Mouse (Mus musculus): Measurements from ENCODE around the gene Ccdc73. TPM values are rescaled to one million over a fixed set of nuclear protein-coding genes. Genes with fewer than 3 reads are reported as not detected.
"Not testable (repeated sequence)": the region's sequence is repeated elsewhere in the genome, so short reads cannot be mapped to it uniquely, and the experiment has no call there.

Ccdc73 gene
- polyA plus RNA-seq, 1 experiment, result 1.1 TPM

DNA sequence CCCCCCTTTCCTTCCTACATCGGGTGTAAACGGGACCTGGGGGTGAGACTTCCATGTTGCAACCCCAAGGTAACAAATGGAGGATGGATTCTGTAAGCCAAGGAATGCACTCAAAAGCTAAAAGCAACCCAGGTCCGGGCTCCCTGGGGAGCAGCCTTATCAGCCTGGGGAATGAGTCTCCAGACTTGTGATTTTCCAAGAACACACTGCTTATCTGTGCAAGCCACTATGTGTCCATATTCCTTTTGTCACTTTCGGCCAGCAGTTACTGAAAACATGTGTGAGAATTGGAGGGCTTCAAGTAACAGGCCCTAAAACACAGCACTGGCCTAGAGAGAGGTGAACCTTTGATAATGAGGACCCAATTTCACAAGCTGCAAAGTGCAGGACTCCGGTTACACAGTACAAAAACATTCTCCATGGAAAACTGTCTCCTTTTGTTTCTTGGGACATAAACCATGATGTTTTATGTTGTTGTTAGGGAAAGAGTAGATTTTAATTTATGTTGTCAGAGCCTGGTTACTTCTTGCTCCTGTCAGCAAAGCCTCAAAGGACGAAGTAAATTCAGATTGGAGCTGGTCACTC, 155.5 kb downstream of the Ccdc73 start:
- H3K27me3 ChIP-seq (ENCODE audit: control insufficient read depth, insufficient read depth, low read length), result no peaks in the 10 kb centered on the region
- no peaks in the 10 kb centered on the region for H3K36me3 ChIP-seq (ENCODE audit: control insufficient read depth, insufficient read depth, low read length)
- H3K4me3 ChIP-seq (ENCODE audit: extremely low read depth, insufficient read depth, insufficient read length), result no peak overlapping the region
- WGBS, result 87% methylated on average over 6 of the region's 6 CpGs
- no peak overlapping the region for H3K27ac ChIP-seq (ENCODE audit: insufficient read depth, low read length)
- DNase-seq (ENCODE audit: low read depth in 1 of 2, low spot score in 2 of 2), result no peak
- no peak for TF ChIP-seq CTCF (IDR thresholded peaks at IDR 0.05; ENCODE audit: extremely low read depth, insufficient read depth, insufficient read length, insufficient replicate concordance)
- TF ChIP-seq POLR2A (IDR thresholded peaks at IDR 0.05; ENCODE audit: low read depth, low read length), result no peak
- peaks cover 2% of the 10 kb centered on the region; the same call in 1 of the 2 replicates for H3K4me1 ChIP-seq (ENCODE audit: control insufficient read depth, insufficient read depth, insufficient read length)

DNA sequence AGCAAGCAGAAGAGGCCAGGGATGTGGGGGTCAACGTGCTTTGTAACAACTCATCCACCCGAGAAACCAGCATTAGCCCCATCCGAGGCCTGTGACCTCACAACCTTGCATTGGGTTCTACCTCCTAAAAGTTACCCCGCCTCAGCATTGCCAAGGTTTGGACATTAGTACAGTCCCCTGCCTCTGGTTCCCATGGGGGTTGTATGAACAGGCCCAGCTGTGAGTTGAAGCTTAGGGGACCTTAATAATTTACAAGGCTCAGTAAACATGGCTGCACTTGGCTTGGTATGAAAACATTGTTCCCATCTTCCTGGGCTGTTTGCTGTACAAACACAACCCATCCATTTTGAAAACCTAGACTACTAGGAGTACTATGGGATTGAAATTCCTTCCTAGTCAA, 156.2 kb downstream of the Ccdc73 start:
- TF ChIP-seq POLR2A (IDR thresholded peaks at IDR 0.05; ENCODE audit: low read depth, low read length) (no peak), CTCF (IDR thresholded peaks at IDR 0.05; ENCODE audit: extremely low read depth, insufficient read depth, insufficient read length, insufficient replicate concordance) (no peak)
- no peak for DNase-seq (ENCODE audit: low read depth in 1 of 2, low spot score in 2 of 2)
- peaks cover 2% of the 10 kb centered on the region; the same call in 1 of the 2 replicates for H3K4me1 ChIP-seq (ENCODE audit: control insufficient read depth, insufficient read depth, insufficient read length)
- no peaks in the 10 kb centered on the region for H3K36me3 ChIP-seq (ENCODE audit: control insufficient read depth, insufficient read depth, low read length)
- H3K27ac ChIP-seq (ENCODE audit: insufficient read depth, low read length), result no peak overlapping the region
- H3K27me3 ChIP-seq (ENCODE audit: control insufficient read depth, insufficient read depth, low read length), result no peaks in the 10 kb centered on the region
- H3K4me3 ChIP-seq (ENCODE audit: extremely low read depth, insufficient read depth, insufficient read length), result no peak overlapping the region
- 90% methylated on average over 4 of the region's 4 CpGs for WGBS

DNA sequence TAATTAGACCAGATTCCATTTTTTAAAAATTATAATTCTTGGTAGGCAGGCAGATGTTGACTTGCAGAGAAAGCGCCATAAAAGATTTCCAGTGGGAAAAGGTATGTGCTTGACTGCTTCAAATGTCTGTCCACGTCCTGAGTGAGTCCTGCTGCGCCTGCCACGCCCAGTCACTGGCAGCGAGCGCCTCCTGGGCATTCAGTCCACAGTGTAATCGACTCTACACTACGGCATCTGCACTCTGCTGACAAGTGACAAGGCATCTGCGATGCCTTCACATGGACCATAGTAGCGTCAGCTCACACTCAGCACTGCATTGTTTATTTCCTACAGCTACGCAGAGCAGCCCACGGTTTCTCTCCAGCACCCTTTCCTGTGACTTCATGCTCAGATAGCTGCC, 158.0 kb downstream of the Ccdc73 start:
- not testable (repeated sequence) for H3K36me3 ChIP-seq (ENCODE audit: control insufficient read depth, insufficient read depth, low read length); H3K27me3 ChIP-seq (ENCODE audit: control insufficient read depth, insufficient read depth, low read length); H3K27ac ChIP-seq (ENCODE audit: insufficient read depth, low read length); H3K4me3 ChIP-seq (ENCODE audit: extremely low read depth, insufficient read depth, insufficient read length); DNase-seq (ENCODE audit: low read depth in 1 of 2, low spot score in 2 of 2); H3K4me1 ChIP-seq (ENCODE audit: control insufficient read depth, insufficient read depth, insufficient read length)
- WGBS, result 84% methylated on average over 12 of the region's 12 CpGs

DNA sequence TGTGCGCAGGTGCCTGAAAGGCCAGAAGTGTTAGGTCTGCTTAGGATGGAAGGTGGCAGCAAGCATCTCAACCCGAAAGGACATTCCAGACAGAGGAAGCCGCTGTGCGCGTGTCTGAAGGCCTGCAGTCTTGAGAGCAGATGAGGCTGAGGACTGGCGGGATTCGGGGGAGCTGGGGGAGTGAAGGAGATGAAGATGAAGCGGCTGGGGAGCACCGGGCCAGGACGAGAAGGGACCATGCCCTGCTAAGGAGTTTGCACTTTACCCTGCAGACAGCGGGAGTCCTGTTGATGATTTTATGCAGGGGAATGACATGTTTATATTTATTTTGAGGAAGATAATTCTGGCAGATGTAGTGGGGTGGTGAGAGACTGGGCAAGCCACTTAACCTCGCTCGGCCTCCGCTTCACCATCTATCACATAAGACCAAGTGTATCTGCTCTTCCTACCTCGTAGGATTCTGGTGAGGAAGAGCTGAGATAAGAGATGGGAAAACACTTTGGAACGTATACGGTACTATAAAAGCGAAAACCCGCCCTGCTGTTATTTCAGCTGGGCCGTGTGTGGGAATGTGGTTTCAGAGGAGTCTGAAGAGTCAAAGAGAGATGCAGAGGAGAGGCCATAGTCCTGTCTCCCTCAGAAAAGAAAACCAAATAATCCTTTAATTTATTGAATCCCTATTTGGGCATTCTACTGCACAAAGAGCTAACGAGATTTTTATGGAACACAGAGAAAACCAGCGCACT, 159.5 kb downstream of the Ccdc73 start:
- Histone ChIP-seq H3K4me1 (ENCODE audit: control insufficient read depth, insufficient read depth, insufficient read length) (no peaks in the 10 kb centered on the region), H3K36me3 (ENCODE audit: control insufficient read depth, insufficient read depth, low read length) (no peaks in the 10 kb centered on the region), H3K27me3 (ENCODE audit: control insufficient read depth, insufficient read depth, low read length) (no peaks in the 10 kb centered on the region), H3K4me3 (ENCODE audit: extremely low read depth, insufficient read depth, insufficient read length) (no peak overlapping the region), H3K27ac (ENCODE audit: insufficient read depth, low read length) (no peak overlapping the region)
- no peak for DNase-seq (ENCODE audit: low read depth in 1 of 2, low spot score in 2 of 2)
- TF ChIP-seq POLR2A (IDR thresholded peaks at IDR 0.05; ENCODE audit: low read depth, low read length), result no peak
- TF ChIP-seq CTCF (IDR thresholded peaks at IDR 0.05; ENCODE audit: extremely low read depth, insufficient read depth, insufficient read length, insufficient replicate concordance), result no peak
- 92% methylated on average over 22 of the region's 22 CpGs for whole genome bisulfite sequencing

- Histone ChIP-seq H3K27me3 (ENCODE audit: control insufficient read depth, insufficient read depth, low read length) (no peaks in the 10 kb centered on the region), H3K4me3 (ENCODE audit: extremely low read depth, insufficient read depth, insufficient read length) (no peak overlapping the region), H3K27ac (ENCODE audit: insufficient read depth, low read length) (no peak overlapping the region), H3K4me1 (ENCODE audit: control insufficient read depth, insufficient read depth, insufficient read length) (no peaks in the 10 kb centered on the region), H3K36me3 (ENCODE audit: control insufficient read depth, insufficient read depth, low read length) (no peaks in the 10 kb centered on the region)
- no peak for DNase-seq (ENCODE audit: low read depth in 1 of 2, low spot score in 2 of 2)
- 54% methylated on average over 5 of the region's 5 CpGs for WGBS
- TF ChIP-seq POLR2A (IDR thresholded peaks at IDR 0.05; ENCODE audit: low read depth, low read length) (no peak), CTCF (IDR thresholded peaks at IDR 0.05; ENCODE audit: extremely low read depth, insufficient read depth, insufficient read length, insufficient replicate concordance) (no peak)
These were observed 161.2 kb downstream of the Ccdc73 start for GRCm38 (mm10) chr2:105028806-105029205.

- no peaks in the 10 kb centered on the region for H3K36me3 ChIP-seq (ENCODE audit: control insufficient read depth, insufficient read depth, low read length)
- no peaks in the 10 kb centered on the region for H3K27me3 ChIP-seq (ENCODE audit: control insufficient read depth, insufficient read depth, low read length)
- H3K27ac ChIP-seq (ENCODE audit: insufficient read depth, low read length), result no peak overlapping the region
- H3K4me3 ChIP-seq (ENCODE audit: extremely low read depth, insufficient read depth, insufficient read length), result no peak overlapping the region
- no peak for DNase-seq (ENCODE audit: low read depth in 1 of 2, low spot score in 2 of 2)
- TF ChIP-seq CTCF (IDR thresholded peaks at IDR 0.05; ENCODE audit: extremely low read depth, insufficient read depth, insufficient read length, insufficient replicate concordance) (no peak), POLR2A (IDR thresholded peaks at IDR 0.05; ENCODE audit: low read depth, low read length) (no peak)
- WGBS, result 88% methylated on average over 5 of the region's 5 CpGs
- H3K4me1 ChIP-seq (ENCODE audit: control insufficient read depth, insufficient read depth, insufficient read length), result no peaks in the 10 kb centered on the region
These were observed 162.9 kb downstream of the Ccdc73 start for GRCm38 (mm10) chr2:105030505-105030904.

DNA sequence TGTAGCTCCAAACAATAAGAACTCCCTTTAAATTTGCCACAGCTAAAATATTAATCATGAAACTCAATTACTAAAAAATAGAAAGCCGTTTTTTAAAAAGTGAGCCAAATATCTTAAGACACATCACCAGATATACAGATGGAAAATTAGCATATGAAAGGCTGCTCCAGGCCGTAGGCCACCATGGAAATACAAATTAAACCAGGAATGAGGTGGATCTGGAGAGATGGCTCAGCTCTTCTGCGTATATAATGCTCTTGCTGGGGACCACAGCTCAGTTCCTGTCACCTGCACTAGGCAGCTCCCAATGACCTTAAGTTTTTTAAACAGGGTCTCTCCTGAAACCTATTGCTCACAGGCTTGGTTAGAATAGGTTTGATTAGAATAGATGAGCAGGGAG, 166.5 kb downstream of the Ccdc73 start:
- 90% methylated on average over 3 of the region's 3 CpGs for WGBS
- TF ChIP-seq POLR2A (IDR thresholded peaks at IDR 0.05; ENCODE audit: low read depth, low read length) (no peak), CTCF (IDR thresholded peaks at IDR 0.05; ENCODE audit: extremely low read depth, insufficient read depth, insufficient read length, insufficient replicate concordance) (no peak)
- Histone ChIP-seq H3K27ac (ENCODE audit: insufficient read depth, low read length) (no peak overlapping the region), H3K4me1 (ENCODE audit: control insufficient read depth, insufficient read depth, insufficient read length) (no peaks in the 10 kb centered on the region; the same call in 1 of the 2 replicates), H3K27me3 (ENCODE audit: control insufficient read depth, insufficient read depth, low read length) (no peaks in the 10 kb centered on the region), H3K36me3 (ENCODE audit: control insufficient read depth, insufficient read depth, low read length) (no peaks in the 10 kb centered on the region), H3K4me3 (ENCODE audit: extremely low read depth, insufficient read depth, insufficient read length) (no peak overlapping the region)
- DNase-seq (ENCODE audit: low read depth in 1 of 2, low spot score in 2 of 2), result no peak

Data from spleen, adult 2 months (tissue).